10 mouse cellular contexts compared by ENCODE assay signal in the genomic region with DNA sequence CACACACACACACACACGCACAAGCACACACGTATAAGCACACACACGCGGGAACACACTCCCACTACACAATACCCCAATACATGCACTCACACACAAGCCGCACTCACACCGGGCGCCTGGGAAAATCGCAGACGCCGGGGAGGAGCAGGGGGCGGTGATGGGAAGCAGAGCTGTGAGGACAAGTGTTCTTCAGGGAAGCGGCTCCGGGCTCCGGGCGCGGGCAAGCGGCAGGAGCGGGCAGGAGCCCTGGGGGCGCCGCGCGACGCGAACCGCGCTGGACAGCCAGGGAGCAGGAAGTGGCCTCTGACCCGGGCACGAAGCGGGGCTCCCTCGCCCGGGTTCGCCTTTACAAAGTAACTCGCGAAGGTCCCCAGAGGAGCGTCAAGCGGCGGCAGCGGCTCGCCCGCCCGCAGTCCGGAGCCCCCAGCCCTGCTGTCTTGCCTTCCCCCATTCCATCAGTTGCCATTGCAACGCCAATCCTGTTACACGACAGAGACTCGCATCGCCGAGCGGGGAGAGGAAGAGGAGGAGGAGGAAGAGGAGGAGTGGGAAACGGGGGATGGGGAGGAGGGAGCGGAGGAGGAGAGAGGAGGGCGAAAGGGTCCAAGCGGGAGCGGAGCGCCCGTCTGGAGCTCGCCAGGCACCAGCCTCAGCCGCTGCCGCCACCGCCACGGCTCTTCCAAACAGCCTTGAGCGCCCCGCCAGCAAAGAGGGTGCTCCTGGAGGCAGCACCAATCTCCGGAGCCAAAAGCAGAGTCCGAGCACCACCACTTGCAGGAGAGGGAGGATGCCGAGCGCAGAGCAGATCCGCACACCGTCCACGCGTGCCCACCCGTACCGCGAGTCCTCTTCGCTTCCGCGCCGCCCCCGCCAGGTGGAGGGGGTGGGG. TPM values are rescaled to one million over a fixed set of nuclear protein-coding genes. Genes with fewer than 3 reads are reported as not detected.
DNase-seq lines count a peak whose midpoint lies in the region; ATAC-seq and TF ChIP-seq lines count a peak whose summit lies in the region.
"Had no signal": no experiment of that assay in that cellular context is flagged by ENCODE, and none has a peak within 500 bp of the region (broad histone marks: within the 10 kb centered on the region; RNA-seq: fewer than 3 reads in every experiment).

No protein-coding gene starts in this region.

- H3K27me3 ChIP-seq in kidney, adult 2 months (replicated peaks; ENCODE audit: control insufficient read depth, insufficient read depth, low read length) = no peaks in the 10 kb centered on the region; the same call in 1 of the 2 replicates
- H3K27me3 ChIP-seq in forebrain, embryonic 14.5 days (replicated peaks; ENCODE audit: control insufficient read depth, insufficient read depth, low read length) = no peaks in the 10 kb centered on the region
- peaks cover 54% of the 10 kb centered on the region for H3K27me3 ChIP-seq in intestine, embryonic 14.5 days (replicated peaks; ENCODE audit: control insufficient read depth, insufficient read depth, low read length)
- peaks cover 71% of the 10 kb centered on the region for H3K27me3 ChIP-seq in limb, embryonic 13.5 days

- H3K4me2 ChIP-seq in forebrain, embryonic 14.5 days (ENCODE audit: low read length) = peak overlapping the region; percentile 95
- peak overlapping the region; percentile 99 for H3K4me2 ChIP-seq in intestine, embryonic 14.5 days (ENCODE audit: low read length)
- H3K4me2 ChIP-seq in limb, embryonic 13.5 days (replicated peaks) = peak overlapping the region; percentile 97

- peak overlapping the region; percentile 51 for H3K4me3 ChIP-seq in kidney, adult 2 months (ENCODE audit: insufficient read depth, low read depth, low read length)
- peak overlapping the region; percentile 76 for H3K4me3 ChIP-seq in forebrain, embryonic 14.5 days (ENCODE audit: low read depth, low read length)
- H3K4me3 ChIP-seq in intestine, embryonic 14.5 days (ENCODE audit: low read depth, low read length) = peak overlapping the region; percentile 59
- peak overlapping the region; percentile 66 for H3K4me3 ChIP-seq in limb, embryonic 13.5 days

- H3K27ac ChIP-seq in kidney, adult 2 months (ENCODE audit: insufficient read depth, low read depth, low read length) = no peak overlapping the region
- H3K27ac ChIP-seq in forebrain, embryonic 14.5 days (ENCODE audit: low read depth, low read length) = peak overlapping the region; percentile 84
- H3K27ac ChIP-seq in intestine, embryonic 14.5 days (ENCODE audit: low read depth) = no peak overlapping the region
- H3K27ac ChIP-seq in limb, embryonic 13.5 days = no peak overlapping the region

- no peak for TF ChIP-seq CTCF in kidney, adult 2 months (conservative IDR thresholded peaks at IDR 0.05; ENCODE audit: insufficient read depth, insufficient read length, low read depth, low read length)

- H3K9ac ChIP-seq in forebrain, embryonic 14.5 days (ENCODE audit: low read length) = peak overlapping the region; percentile 86
- peak overlapping the region; percentile 37 for H3K9ac ChIP-seq in intestine, embryonic 14.5 days (ENCODE audit: low read length)
- peak overlapping the region; percentile 71 for H3K9ac ChIP-seq in limb, embryonic 13.5 days

- no peak for TF ChIP-seq POLR2A in kidney, adult 2 months (IDR thresholded peaks at IDR 0.05; ENCODE audit: low read depth, low read length)

- ATAC-seq in forebrain, embryonic 14.5 days = peak; percentile 68
- peak; percentile 61 for ATAC-seq in intestine, embryonic 14.5 days (replicated peaks; ENCODE audit: low FRiP score, low TSS enrichment, low read depth)
- ATAC-seq in limb, embryonic 13.5 days (ENCODE audit: low FRiP score, low read depth) = peak; percentile 67

- 1% methylated on average over 74 of the region's 78 CpGs for WGBS in kidney, adult 2 months
- under 1% methylated on average over 76 of the region's 78 CpGs for WGBS in forebrain, embryonic 14.5 days
- WGBS in intestine, embryonic 14.5 days = under 1% methylated on average over 75 of the region's 78 CpGs
- WGBS in limb, embryonic 13.5 days = under 1% methylated on average over 74 of the region's 78 CpGs

- DNase-seq in kidney, adult 2 months = no peak
- no peak for DNase-seq in kidney, adult 9 months
- peak; percentile 27 for DNase-seq in cerebellum, adult 11 months
- DNase-seq in forebrain, embryonic 14.5 days (ENCODE audit: low spot score) = peak; percentile 71
- peak; percentile 74 for DNase-seq in intestine, embryonic 14.5 days (ENCODE audit: low spot score)
- peak; percentile 67 for DNase-seq in retina, embryonic 14.5 days (ENCODE audit: low spot score)
- DNase-seq in MN1 (ENCODE audit: low spot score) = no peak

- H3K36me3 ChIP-seq in kidney, adult 2 months (ENCODE audit: control insufficient read depth, insufficient read depth, low read length) = no peaks in the 10 kb centered on the region
- H3K36me3 ChIP-seq in forebrain, embryonic 14.5 days (ENCODE audit: control insufficient read depth, insufficient read depth, low read length) = no peaks in the 10 kb centered on the region
- no peaks in the 10 kb centered on the region for H3K36me3 ChIP-seq in intestine, embryonic 14.5 days (ENCODE audit: control insufficient read depth, insufficient read depth, low read length)
- no peaks in the 10 kb centered on the region for H3K36me3 ChIP-seq in limb, embryonic 13.5 days
- H3K36me3 ChIP-seq: G1E had no signal

- H3K9me3 ChIP-seq in forebrain, embryonic 14.5 days (replicated peaks; ENCODE audit: control insufficient read depth, low read length) = no peaks in the 10 kb centered on the region
- no peaks in the 10 kb centered on the region for H3K9me3 ChIP-seq in intestine, embryonic 14.5 days (ENCODE audit: control insufficient read depth, low read length)
- no peaks in the 10 kb centered on the region for H3K9me3 ChIP-seq in limb, embryonic 13.5 days

- H3K4me1 ChIP-seq in kidney, adult 2 months (ENCODE audit: control insufficient read depth, insufficient read depth, low read length) = 0 out of 2 replicates have a peak, but pooled peaks cover 2% of the 10 kb centered on the region
- H3K4me1 ChIP-seq in forebrain, embryonic 14.5 days (ENCODE audit: control insufficient read depth, insufficient read depth, low read length) = no peaks in the 10 kb centered on the region; the same call in 1 of the 2 replicates
- H3K4me1 ChIP-seq in intestine, embryonic 14.5 days (replicated peaks; ENCODE audit: control insufficient read depth, insufficient read depth, low read length) = peaks cover 6% of the 10 kb centered on the region; the same call in 1 of the 2 replicates
- peaks cover 13% of the 10 kb centered on the region for H3K4me1 ChIP-seq in limb, embryonic 13.5 days

RNA-seq across cellular contexts. Expression of a gene that starts 0.8 kb away (rescaled TPM):
- polyA plus RNA-seq in kidney, adult 2 months (2012; rRNA removed) = 0.07 and 0.17 TPM in 2 replicates
- 8.7 and 14.7 TPM in 2 replicates for polyA plus RNA-seq in forebrain, embryonic 14.5 days (2014; fragmentation: Nextera tagmentation; extraction: Ambion mirVana)
- polyA plus RNA-seq in intestine, embryonic 14.5 days (2014; fragmentation: Nextera tagmentation; extraction: Ambion mirVana) = 0.86 and 0.91 TPM in 2 replicates
- 3.7 and 4.2 TPM in 2 replicates for polyA plus RNA-seq in limb, embryonic 13.5 days (2015; fragmentation: Nextera tagmentation; extraction: Ambion mirVana)
- polyA plus RNA-seq: G1E; liver, adult 2 months had no signal

Comparison
In these comparisons a context has a peak if more than half of its experiments do, and no peak if none do; other contexts are left out.
1. DNase-seq: peak in cerebellum, adult 11 months (single experiment), forebrain, embryonic 14.5 days (single experiment), intestine, embryonic 14.5 days (single experiment) and retina, embryonic 14.5 days (single experiment); none in kidney, adult 2 months (single experiment), kidney, adult 9 months (single experiment) and MN1 (single experiment).
2. Peak in every context shown above with its lines, with median percentiles within 50 percentile points of each other: H3K4me3 ChIP-seq, ATAC-seq, H3K4me2 ChIP-seq and H3K9ac ChIP-seq.